Mouse (Mus musculus): ENCODE measurements at regions not wholly inside any gene's neighbourhood (a gene's known extent, or its start where the extent isn't known, plus 50 kb on each side); places are given as distances from the start of the nearest gene placed in this dataset.

- no peak for DNase-seq (ENCODE audit: extremely low read depth, low read depth, low spot score)
Observed at GRCm38 (mm10) chr12:12581271-12582186, 319.6 kb downstream of the Fam49a start.

GRCm38 (mm10) chr12:12580763-12581178 is 318.8 kb downstream of the Fam49a start:
- DNase-seq (ENCODE audit: extremely low read depth, low read depth, low spot score) = no peak

- no peak for DNase-seq (ENCODE audit: extremely low read depth, low read depth, low spot score)
Observed at GRCm38 (mm10) chr12:12578278-12578677, 316.3 kb downstream of the Fam49a start.

GRCm38 (mm10) chr12:12570563-12571251 is 308.8 kb downstream of the Fam49a start:
- DNase-seq (ENCODE audit: extremely low read depth, low read depth, low spot score) = no peak

- no peak for DNase-seq (ENCODE audit: extremely low read depth, low read depth, low spot score)
Observed at GRCm38 (mm10) chr12:12567734-12568104, 305.8 kb downstream of the Fam49a start.

- no peak for DNase-seq (ENCODE audit: extremely low read depth, low read depth, low spot score)
Observed at GRCm38 (mm10) chr12:12567058-12567733, 305.3 kb downstream of the Fam49a start.

- DNase-seq (ENCODE audit: extremely low read depth, low read depth, low spot score) = no peak
Observed at GRCm38 (mm10) chr12:12562267-12562666, 300.3 kb downstream of the Fam49a start.

- DNase-seq (ENCODE audit: extremely low read depth, low read depth, low spot score) = no peak
Observed at GRCm38 (mm10) chr12:12551818-12552217, 289.9 kb downstream of the Fam49a start.

- no peak for DNase-seq (ENCODE audit: extremely low read depth, low read depth, low spot score)
Observed at GRCm38 (mm10) chr12:12549649-12550048, 287.7 kb downstream of the Fam49a start.

GRCm38 (mm10) chr12:12548688-12549087 is 286.7 kb downstream of the Fam49a start:
- DNase-seq (ENCODE audit: extremely low read depth, low read depth, low spot score) = no peak

- DNase-seq (ENCODE audit: extremely low read depth, low read depth, low spot score) = no peak
Observed at GRCm38 (mm10) chr12:12547477-12547876, 285.5 kb downstream of the Fam49a start.

- no peak for DNase-seq (ENCODE audit: extremely low read depth, low read depth, low spot score)
Observed at GRCm38 (mm10) chr12:12546372-12547031, 284.6 kb downstream of the Fam49a start.

- no peak for DNase-seq (ENCODE audit: extremely low read depth, low read depth, low spot score)
Observed at GRCm38 (mm10) chr12:12541076-12542070, 279.4 kb downstream of the Fam49a start.

- no peak for DNase-seq (ENCODE audit: extremely low read depth, low read depth, low spot score)
Observed at GRCm38 (mm10) chr12:12539291-12539690, 277.4 kb downstream of the Fam49a start.

- DNase-seq (ENCODE audit: extremely low read depth, low read depth, low spot score) = no peak
Observed at GRCm38 (mm10) chr12:12534779-12535178, 272.8 kb downstream of the Fam49a start.

- DNase-seq (ENCODE audit: extremely low read depth, low read depth, low spot score) = no peak
Observed at GRCm38 (mm10) chr12:12530796-12531195, 268.9 kb downstream of the Fam49a start.

- DNase-seq (ENCODE audit: extremely low read depth, low read depth, low spot score) = no peak
Observed at GRCm38 (mm10) chr12:12529541-12529940, 267.6 kb downstream of the Fam49a start.

- DNase-seq (ENCODE audit: extremely low read depth, low read depth, low spot score) = no peak
Observed at GRCm38 (mm10) chr12:12528478-12528981, 266.6 kb downstream of the Fam49a start.

- no peak for DNase-seq (ENCODE audit: extremely low read depth, low read depth, low spot score)
Observed at GRCm38 (mm10) chr12:12527766-12528477, 266.0 kb downstream of the Fam49a start.

Measured in fat pad, adult 2 months (tissue).